Mouse (Mus musculus) brown adipose tissue, adult 24 weeks (tissue): ENCODE measurements around the gene Gm8212. TPM values are rescaled to one million over a fixed set of nuclear protein-coding genes. Genes with fewer than 3 reads are reported as not detected.
"Not testable (repeated sequence)": the region's sequence is repeated elsewhere in the genome, so short reads cannot be mapped to it uniquely, and the experiment has no call there.

Experiments
- H3K27ac ChIP-seq: fragments of 200-500 bp; replicated peaks from 2 replicates; pipeline ENCODE4 v1.5.1; 2012; ENCODE audit warnings: low read depth, mild to moderate bottlenecking, low read length
- H3K4me1 ChIP-seq: fragments of 200-500 bp; 2 replicates; pipeline ENCODE4 v1.6.1; 2012; ENCODE audit warnings: low read length, mixed read lengths; ENCODE audit not compliant: control insufficient read depth, insufficient read depth, insufficient read length
- H3K4me3 ChIP-seq: fragments of 200-500 bp; 2 replicates; pipeline ENCODE4 v1.5.1; 2012; ENCODE audit warnings: low read depth, mild to moderate bottlenecking, low read length, moderate library complexity; ENCODE audit not compliant: insufficient read depth
- polyA plus RNA-seq: library from polyadenylated mRNA; stranded (reverse); fragments of >200 nt; gene quantifications from 2 replicates; pipeline ENCODE4 v1.2.4, GENCODE M21; 2012; ENCODE audit not compliant: missing spikeins, insufficient read depth, insufficient read length

Gm8212 gene
- polyA plus RNA-seq = not detected in 2 replicates

DNA sequence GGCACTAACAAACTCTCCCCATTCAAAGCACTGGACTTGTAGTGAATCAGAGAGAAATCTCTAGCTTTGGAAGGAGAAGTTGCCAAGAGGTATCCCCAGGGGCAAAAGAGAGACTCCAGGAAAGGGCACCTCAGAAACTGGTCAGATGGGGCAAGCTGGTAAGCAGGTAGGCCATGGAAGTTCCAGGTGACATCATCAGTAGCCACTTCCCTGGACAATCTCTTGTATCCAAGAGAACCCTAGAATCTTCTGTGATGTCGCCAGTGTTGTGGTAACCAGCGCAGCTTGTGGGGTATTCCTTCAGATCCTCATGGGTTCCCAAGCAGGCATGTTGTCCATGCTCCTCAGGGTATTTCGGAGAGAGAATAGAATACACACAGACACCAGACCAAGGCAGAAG, at the start of gene Gm8212:
Gm8212 (plus strand) TSS at position 301 of the 400 bp plus-strand sequence.
- not testable (repeated sequence) for H3K27ac ChIP-seq, H3K4me3 ChIP-seq, H3K4me1 ChIP-seq

DNA sequence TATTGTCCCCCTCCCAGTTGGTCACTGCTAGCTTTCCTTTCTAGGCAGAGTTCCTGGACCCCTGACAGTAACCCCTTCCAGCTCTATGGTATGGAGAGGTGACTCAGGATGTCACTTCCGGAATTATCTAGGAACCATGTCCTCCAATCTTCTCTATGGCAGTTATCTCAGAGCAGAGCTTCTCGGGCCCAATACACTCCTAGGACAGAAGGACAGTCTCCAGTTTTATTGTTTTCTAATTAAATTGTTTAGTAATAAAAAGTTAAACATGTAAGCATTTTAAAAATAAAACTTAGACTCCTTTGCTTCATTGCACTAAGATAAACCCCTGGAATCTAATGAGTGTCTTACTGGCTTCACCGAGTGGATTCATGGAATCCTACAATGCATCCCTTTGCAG, 15.7 kb downstream of the Gm8212 start, which contains the start of gene 4930503E14Rik:
4930503E14Rik (minus strand) TSS at position 101 of the 400 bp plus-strand sequence.
- H3K4me1 ChIP-seq, H3K27ac ChIP-seq, H3K4me3 ChIP-seq: not testable (repeated sequence)

DNA sequence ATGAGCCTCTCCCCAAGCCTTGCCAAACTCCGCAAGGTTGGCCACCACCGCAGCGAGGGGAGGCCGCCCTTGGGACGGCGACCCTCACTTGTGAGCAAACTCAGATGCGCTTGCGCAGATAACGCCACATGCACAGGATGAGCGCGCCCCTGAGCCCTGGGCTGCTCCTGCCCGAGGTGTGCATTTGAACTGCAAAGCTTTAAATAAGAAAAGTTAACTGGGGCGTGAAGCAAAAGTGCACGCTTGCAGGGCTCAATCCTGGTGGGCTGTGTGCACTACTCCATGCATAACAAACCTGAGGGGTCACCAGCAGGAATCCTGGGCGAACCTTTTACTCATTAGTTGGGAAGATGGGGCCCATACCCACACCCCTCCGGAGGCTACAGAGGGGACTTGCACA, 50.6 kb downstream of the Gm8212 start:
- Histone ChIP-seq H3K4me1 (no peaks in the 10 kb centered on the region), H3K4me3 (no peak overlapping the region), H3K27ac (no peak overlapping the region)

Other genes starting within 250 kb of the Gm8212 start
- not detected in 2 replicates for gene Ang5, start 240.6 kb upstream of the Gm8212 start, polyA plus RNA-seq
- gene Ang6, start 195.4 kb upstream of the Gm8212 start, polyA plus RNA-seq = not detected in 2 replicates
- gene Ear2, start 95.0 kb upstream of the Gm8212 start, polyA plus RNA-seq = 2.2 TPM in 1 of 2 replicates, not detected in the other
- gene Gm3327, start 73.8 kb upstream of the Gm8212 start, polyA plus RNA-seq = not detected in 2 replicates
- gene 4930503E14Rik, start 15.6 kb downstream of the Gm8212 start, polyA plus RNA-seq = not detected in 2 replicates
- gene Gm8220, start 87.9 kb downstream of the Gm8212 start, polyA plus RNA-seq = not detected in 2 replicates
- gene Gm5930, start 140.9 kb downstream of the Gm8212 start, polyA plus RNA-seq = not detected in 2 replicates
- gene Gm8229, start 167.7 kb downstream of the Gm8212 start, polyA plus RNA-seq = not detected in 2 replicates
- gene Gm3371, start 213.0 kb downstream of the Gm8212 start, polyA plus RNA-seq = not detected in 2 replicates
- not detected in 2 replicates for gene Gm8232, start 236.0 kb downstream of the Gm8212 start, polyA plus RNA-seq